Mouse (Mus musculus): Measurements from ENCODE around the gene Ddx58.

The Ddx58 gene

GRCm38 (mm10) chr4:40234256-40234655 lies 5.4 kb downstream of the Ddx58 start:
- peak; percentile 86 for DNase-seq (ENCODE audit: low read depth, low spot score)

- peak; percentile 94 for DNase-seq (ENCODE audit: low read depth, low spot score)
Observed at GRCm38 (mm10) chr4:40233062-40233664, 6.5 kb downstream of the Ddx58 start.

GRCm38 (mm10) chr4:40229723-40230122 lies 9.9 kb downstream of the Ddx58 start:
- DNase-seq (ENCODE audit: low read depth, low spot score), result no peak

GRCm38 (mm10) chr4:40227886-40228285 lies 11.7 kb downstream of the Ddx58 start:
- DNase-seq (ENCODE audit: low read depth, low spot score), result peak; percentile 60

- peak; percentile 93 for DNase-seq (ENCODE audit: low read depth, low spot score)
Observed at GRCm38 (mm10) chr4:40227131-40227530, 12.5 kb downstream of the Ddx58 start.

GRCm38 (mm10) chr4:40226095-40226494 lies 13.5 kb downstream of the Ddx58 start:
- DNase-seq (ENCODE audit: low read depth, low spot score), result peak; percentile 30

GRCm38 (mm10) chr4:40221876-40222585 lies 17.6 kb downstream of the Ddx58 start:
- DNase-seq (ENCODE audit: low read depth, low spot score), result peak; percentile 59

GRCm38 (mm10) chr4:40221004-40221760 lies 18.4 kb downstream of the Ddx58 start:
- DNase-seq (ENCODE audit: low read depth, low spot score), result peak; percentile 98

- DNase-seq (ENCODE audit: low read depth, low spot score), result peak; percentile 96
Observed at GRCm38 (mm10) chr4:40220437-40220836, 19.2 kb downstream of the Ddx58 start.

- peak; percentile 96 for DNase-seq (ENCODE audit: low read depth, low spot score)
Observed at GRCm38 (mm10) chr4:40218382-40218781, 21.2 kb downstream of the Ddx58 start.

- DNase-seq (ENCODE audit: low read depth, low spot score), result peak; percentile 69
Observed at GRCm38 (mm10) chr4:40217910-40218309, 21.7 kb downstream of the Ddx58 start.

GRCm38 (mm10) chr4:40212177-40212576 lies 27.5 kb downstream of the Ddx58 start:
- DNase-seq (ENCODE audit: low read depth, low spot score), result no peak

GRCm38 (mm10) chr4:40207701-40208100 lies 31.9 kb downstream of the Ddx58 start:
- DNase-seq (ENCODE audit: low read depth, low spot score), result no peak

- DNase-seq (ENCODE audit: low read depth, low spot score), result peak; percentile 36
Observed at GRCm38 (mm10) chr4:40205231-40205903, 34.3 kb downstream of the Ddx58 start.

GRCm38 (mm10) chr4:40204374-40204773 lies 35.3 kb downstream of the Ddx58 start:
- DNase-seq (ENCODE audit: low read depth, low spot score), result no peak

- no peak for DNase-seq (ENCODE audit: low read depth, low spot score)
Observed at GRCm38 (mm10) chr4:40202205-40202604, 37.4 kb downstream of the Ddx58 start.

- DNase-seq (ENCODE audit: low read depth, low spot score), result no peak
Observed at GRCm38 (mm10) chr4:40195336-40195735, 44.3 kb downstream of the Ddx58 start.

- no peak for DNase-seq (ENCODE audit: low read depth, low spot score)
Observed at GRCm38 (mm10) chr4:40193461-40193860, 46.2 kb downstream of the Ddx58 start.

- no peak for DNase-seq (ENCODE audit: low read depth, low spot score)
Observed at GRCm38 (mm10) chr4:40192246-40192645, 47.4 kb downstream of the Ddx58 start.

- DNase-seq (ENCODE audit: low read depth, low spot score), result peak; percentile 71
Observed at GRCm38 (mm10) chr4:40187956-40188355, 51.7 kb downstream of the Ddx58 start.

- DNase-seq (ENCODE audit: low read depth, low spot score), result no peak
Observed at GRCm38 (mm10) chr4:40184470-40184869, 55.2 kb downstream of the Ddx58 start.

GRCm38 (mm10) chr4:40183781-40184180 lies 55.8 kb downstream of the Ddx58 start:
- no peak for DNase-seq (ENCODE audit: low read depth, low spot score)

Data from R1 (cell line).